Mouse (Mus musculus) heart, embryonic 10.5 days (tissue): ENCODE data around the gene Mptx1. TPM values are rescaled to one million over a fixed set of nuclear protein-coding genes. Genes with fewer than 3 reads are reported as not detected.
"Not testable (repeated sequence)": the region's sequence is repeated elsewhere in the genome, so short reads cannot be mapped to it uniquely, and the experiment has no call there.

Experiments used
- DNase-seq: peaks from one replicate; pipeline ENCODE4 v3.0.0-alpha.2; 2017; ENCODE audit warnings: low spot score
- H3K27ac ChIP-seq: fragments of 300-500 bp; sonication (generic); 2 replicates; pipeline ENCODE4 v1.5.1; 2016; ENCODE audit warnings: mild to moderate bottlenecking
- H3K27me3 ChIP-seq: fragments of 300-500 bp; sonication (generic); 2 replicates; pipeline ENCODE4 v1.6.1; 2016; ENCODE audit warnings: mild to moderate bottlenecking; ENCODE audit not compliant: poor library complexity, insufficient read depth, severe bottlenecking
- H3K36me3 ChIP-seq: fragments of 300-500 bp; sonication (generic); 2 replicates; pipeline ENCODE4 v1.6.1; 2016; ENCODE audit warnings: mild to moderate bottlenecking, moderate library complexity
- H3K4me1 ChIP-seq: fragments of 300-500 bp; sonication (generic); 2 replicates; pipeline ENCODE4 v1.6.1; 2016; ENCODE audit warnings: mild to moderate bottlenecking
- H3K4me3 ChIP-seq: fragments of 300-500 bp; sonication (generic); 2 replicates; pipeline ENCODE4 v1.5.1; 2016; ENCODE audit warnings: mild to moderate bottlenecking, moderate library complexity
- H3K9me3 ChIP-seq: fragments of 300-500 bp; sonication (generic); 2 replicates; pipeline ENCODE4 v1.6.1; 2016; ENCODE audit warnings: mild to moderate bottlenecking, moderate library complexity
- WGBS: fragments of 180-500 bp; shearing (Covaris S2); methylation state at CpG from one replicate; pipeline ENCODE4 v1.1.7; 2016; 5-methylcytosine and 5-hydroxymethylcytosine counted together
- polyA plus RNA-seq: library from polyadenylated mRNA; unstranded; fragments of >200 nt; fragmentation: Nextera tagmentation; extraction: Ambion mirVana; gene quantifications from 2 replicates; pipeline ENCODE4 v1.2.1, GENCODE M21; 2016

Gene Mptx1
- not detected in 2 replicates for polyA plus RNA-seq

- no peaks in the 10 kb centered on the region for H3K27me3 ChIP-seq
- H3K9me3 ChIP-seq = no peaks in the 10 kb centered on the region
- H3K36me3 ChIP-seq = no peaks in the 10 kb centered on the region
- no peak within 1 kb of the TSS for H3K27ac ChIP-seq
- H3K4me1 ChIP-seq = no peaks in the 10 kb centered on the region
- no peak for DNase-seq
- H3K4me3 ChIP-seq = no peak within 1 kb of the TSS
These were observed at the start of gene Mptx1 for GRCm38 (mm10) chr1:174330218-174330617. Mptx1 (plus strand) TSS chr1:174330518.

DNA sequence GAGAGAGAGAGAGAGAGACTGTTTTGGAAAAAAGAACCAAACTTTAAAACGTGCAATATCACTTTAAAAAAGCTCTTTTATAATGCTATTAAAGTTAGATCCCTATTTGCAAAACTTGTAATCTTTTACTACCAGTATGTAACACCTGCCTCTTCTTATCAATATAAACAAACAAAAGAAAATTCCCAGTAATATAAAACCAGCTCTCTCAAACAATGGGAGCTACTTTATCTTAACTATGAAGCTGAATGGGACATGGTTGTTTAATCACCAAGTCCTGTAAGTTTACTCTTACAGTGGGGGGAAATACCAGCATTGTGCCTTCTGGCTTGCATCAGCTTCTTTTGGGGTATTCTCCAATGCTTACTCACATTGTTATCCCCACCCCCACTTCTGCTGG is 27.2 kb upstream of the Mptx1 start:
- whole genome bisulfite sequencing = 29% methylated on average over 1 of the region's 1 CpGs

DNA sequence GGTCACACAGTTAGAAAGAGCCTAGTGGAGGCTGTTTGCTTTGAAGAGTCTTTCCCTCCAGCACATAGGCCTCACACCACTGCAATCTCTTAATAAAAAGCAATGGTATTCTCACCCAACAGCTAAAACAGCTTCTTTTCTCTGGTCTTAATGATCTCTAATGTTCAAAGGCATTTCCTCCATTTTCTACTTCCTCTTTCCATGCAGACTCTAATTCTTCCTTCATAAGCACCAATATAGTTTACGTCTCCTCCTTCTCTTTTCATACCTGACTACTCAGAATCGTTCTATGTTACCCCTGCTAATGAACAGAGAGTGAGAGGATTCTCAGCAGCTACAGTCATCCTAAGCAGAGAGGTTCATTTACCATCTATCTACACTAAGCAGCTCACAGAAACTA is 13.0 kb upstream of the Mptx1 start:
- Histone ChIP-seq H3K4me1 (no peaks in the 10 kb centered on the region), H3K36me3 (no peaks in the 10 kb centered on the region), H3K27ac (no peak overlapping the region), H3K27me3 (no peaks in the 10 kb centered on the region), H3K4me3 (no peak overlapping the region), H3K9me3 (no peaks in the 10 kb centered on the region)
- WGBS = 80% methylated on average over 2 of the region's 2 CpGs
- DNase-seq = no peak

More for the DNA sequence above, 27.2 kb upstream of the Mptx1 start:
- no peak for DNase-seq
- Histone ChIP-seq H3K4me3 (no peak overlapping the region), H3K27me3 (no peaks in the 10 kb centered on the region), H3K27ac (no peak overlapping the region), H3K36me3 (no peaks in the 10 kb centered on the region), H3K9me3 (no peaks in the 10 kb centered on the region), H3K4me1 (no peaks in the 10 kb centered on the region)

GRCm38 (mm10) chr1:174353636-174354035 is 23.3 kb downstream of the Mptx1 start:
- not testable (repeated sequence) for H3K36me3 ChIP-seq, H3K4me1 ChIP-seq, H3K9me3 ChIP-seq, H3K4me3 ChIP-seq, DNase-seq, H3K27me3 ChIP-seq, H3K27ac ChIP-seq
- WGBS = 86% methylated on average over 1 of the region's 1 CpGs

GRCm38 (mm10) chr1:174354640-174355039 is 24.3 kb downstream of the Mptx1 start:
- DNase-seq = no peak
- WGBS = 72% methylated on average over 5 of the region's 5 CpGs
- H3K27ac ChIP-seq = no peak overlapping the region
- no peaks in the 10 kb centered on the region for H3K36me3 ChIP-seq
- no peak overlapping the region for H3K4me3 ChIP-seq
- H3K9me3 ChIP-seq = no peaks in the 10 kb centered on the region
- no peaks in the 10 kb centered on the region for H3K4me1 ChIP-seq
- no peaks in the 10 kb centered on the region for H3K27me3 ChIP-seq

DNA sequence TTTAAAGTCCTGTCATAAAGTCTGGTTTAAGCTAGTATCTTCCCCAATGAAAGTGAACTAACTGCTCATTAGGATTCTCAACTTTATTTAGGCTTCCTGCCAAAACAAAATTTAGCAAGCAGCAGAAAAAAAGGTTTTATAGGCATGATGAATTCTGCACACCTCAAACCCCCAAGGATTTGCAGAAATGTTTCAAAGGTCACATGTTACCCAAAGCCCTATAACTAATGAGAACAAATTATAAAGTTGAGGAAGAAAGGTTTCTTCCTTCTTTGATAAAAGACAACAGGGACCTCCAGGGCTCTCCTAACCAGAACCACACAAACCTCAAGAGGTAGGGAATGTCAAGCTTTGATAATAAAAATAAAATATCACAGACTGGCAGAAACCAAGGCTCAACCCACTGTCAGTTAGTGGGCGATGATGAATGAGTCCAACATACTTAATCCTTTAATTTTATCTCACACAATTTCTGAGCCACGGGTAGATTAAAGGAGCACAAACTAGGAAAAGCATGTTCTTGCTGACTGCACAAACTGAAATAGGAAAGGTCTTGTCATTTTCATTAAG is 34.6 kb downstream of the Mptx1 start, which contains the start of gene Olfr417:
TSS of gene Olfr417 (plus strand) at position 241 of the 570 bp plus-strand sequence.
- Histone ChIP-seq H3K36me3 (no peaks in the 10 kb centered on the region), H3K27me3 (no peaks in the 10 kb centered on the region), H3K4me3 (no peak within 1 kb of the TSS), H3K9me3 (no peaks in the 10 kb centered on the region), H3K4me1 (no peaks in the 10 kb centered on the region), H3K27ac (no peak within 1 kb of the TSS)
- WGBS = 71% methylated on average over 2 of the region's 2 CpGs
- DNase-seq = no peak

- WGBS = 91% methylated on average over 3 of the region's 3 CpGs
- no peak overlapping the region for H3K4me3 ChIP-seq
- DNase-seq = no peak
- H3K36me3 ChIP-seq = no peaks in the 10 kb centered on the region
- H3K4me1 ChIP-seq = no peaks in the 10 kb centered on the region
- no peak overlapping the region for H3K27ac ChIP-seq
- H3K9me3 ChIP-seq = no peaks in the 10 kb centered on the region
- no peaks in the 10 kb centered on the region for H3K27me3 ChIP-seq
These were observed 43.5 kb downstream of the Mptx1 start for GRCm38 (mm10) chr1:174373799-174374198.

Other genes with a start within 250 kb of the Mptx1 start
- gene Olfr429, start 246.2 kb upstream of the Mptx1 start, polyA plus RNA-seq = not detected in 2 replicates
- gene Olfr427, start 233.6 kb upstream of the Mptx1 start, polyA plus RNA-seq = not detected in 2 replicates
- not detected in 2 replicates for gene Olfr231, start 209.4 kb upstream of the Mptx1 start, polyA plus RNA-seq
- gene Olfr424, start 199.0 kb upstream of the Mptx1 start, polyA plus RNA-seq = not detected in 2 replicates
- gene Olfr420, start 174.9 kb upstream of the Mptx1 start, polyA plus RNA-seq = 0.09 TPM in 1 of 2 replicates, not detected in the other
- gene Spta1, start 157.7 kb upstream of the Mptx1 start, polyA plus RNA-seq = 3.8 and 6.7 TPM in 2 replicates
- not detected in 2 replicates for gene Olfr419, start 78.5 kb upstream of the Mptx1 start, polyA plus RNA-seq
- gene Olfr417, start 34.6 kb downstream of the Mptx1 start, polyA plus RNA-seq = not detected in 2 replicates
- not detected in 2 replicates for gene Olfr248, start 60.5 kb downstream of the Mptx1 start, polyA plus RNA-seq
- gene Olfr414, start 93.5 kb downstream of the Mptx1 start, polyA plus RNA-seq = not detected in 2 replicates
- gene Olfr220, start 111.6 kb downstream of the Mptx1 start, polyA plus RNA-seq = not detected in 2 replicates
- gene Fmn2, start 171.3 kb downstream of the Mptx1 start, polyA plus RNA-seq = 0.36 and 0.50 TPM in 2 replicates